Mouse (Mus musculus) layer of hippocampus, postnatal 14 days (tissue): ENCODE results near the gene Orm3. TPM values are rescaled to one million over a fixed set of nuclear protein-coding genes. Genes with fewer than 3 reads are reported as not detected.
A peak's percentile ranks its signal among the peaks of the same experiment; 100 is the strongest.

Experiments used
- DNase-seq, 2 experiments: peaks; one replicate each; pipeline ENCODE4 v3.0.0; 2021 to 2022; ENCODE audit warnings: low spot score in 2 of 2, mixed read lengths in 1 of 2
- total RNA-seq, 2 experiments: library from RNA; stranded (reverse); gene quantifications; 2 replicates each; pipeline ENCODE4 v1.2.3; 2021

Gene Orm3
- total RNA-seq, 2 experiments from 2014 or later: not detected

DNA sequence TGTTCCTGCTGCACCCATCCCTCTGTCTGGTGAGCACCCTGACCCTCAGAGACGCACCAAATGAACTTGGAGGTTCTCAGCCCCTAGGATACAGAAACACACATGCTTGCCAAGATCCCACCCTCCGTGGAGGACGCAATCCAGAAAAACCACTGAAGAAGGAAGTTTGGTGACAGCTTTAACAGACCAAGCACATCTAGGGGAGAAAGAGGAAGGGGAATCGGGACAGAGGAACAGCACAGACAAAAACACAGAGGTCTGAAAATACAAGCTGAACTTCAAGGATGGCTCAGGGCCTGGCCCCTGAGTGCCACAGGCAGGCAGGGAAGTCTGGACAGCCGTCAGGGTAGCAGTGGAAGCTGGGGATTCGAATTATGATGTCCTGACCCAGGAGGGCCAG, 45.7 kb downstream of the Orm3 start:
- no peak for DNase-seq

DNA sequence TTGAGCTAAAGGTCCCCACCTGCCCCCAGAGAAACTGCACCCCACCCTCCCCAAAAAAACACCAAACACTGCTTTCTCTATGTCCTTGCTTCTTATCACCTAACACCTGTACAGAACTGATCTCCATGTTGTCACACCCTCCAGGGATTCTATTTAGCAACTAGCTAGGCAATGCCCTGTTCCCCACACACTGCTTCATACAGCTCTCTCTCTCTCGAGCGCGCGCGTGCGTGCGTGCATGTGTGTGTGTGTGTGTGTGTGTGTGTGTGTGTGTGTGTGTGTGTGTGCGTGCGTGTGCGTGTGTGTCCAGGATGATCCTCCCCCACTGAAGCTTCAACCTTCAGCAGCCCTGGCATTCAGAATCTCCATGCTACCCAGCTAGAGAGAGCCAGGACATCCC, 46.1 kb downstream of the Orm3 start:
- no peak for DNase-seq

DNA sequence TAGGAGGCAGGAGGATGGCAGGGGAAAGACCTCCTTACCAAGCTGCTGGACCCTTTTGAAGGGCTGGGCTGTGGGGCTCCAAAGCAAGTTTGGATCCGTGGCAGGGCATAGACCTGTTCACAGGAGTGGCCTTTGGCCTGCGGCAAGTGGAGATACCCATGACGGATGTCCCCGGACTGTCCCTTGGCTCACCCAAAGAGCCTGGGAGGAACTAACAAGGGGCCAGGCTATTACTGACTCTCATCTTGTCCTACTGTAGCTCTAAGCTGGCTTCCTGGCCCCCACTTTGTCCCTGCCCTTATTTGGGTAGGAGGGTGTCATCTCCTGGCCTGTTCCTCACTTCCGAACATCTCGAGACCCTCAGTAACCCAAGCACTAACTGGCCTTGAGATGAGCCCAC, 46.6 kb downstream of the Orm3 start:
- DNase-seq: no peak

DNA sequence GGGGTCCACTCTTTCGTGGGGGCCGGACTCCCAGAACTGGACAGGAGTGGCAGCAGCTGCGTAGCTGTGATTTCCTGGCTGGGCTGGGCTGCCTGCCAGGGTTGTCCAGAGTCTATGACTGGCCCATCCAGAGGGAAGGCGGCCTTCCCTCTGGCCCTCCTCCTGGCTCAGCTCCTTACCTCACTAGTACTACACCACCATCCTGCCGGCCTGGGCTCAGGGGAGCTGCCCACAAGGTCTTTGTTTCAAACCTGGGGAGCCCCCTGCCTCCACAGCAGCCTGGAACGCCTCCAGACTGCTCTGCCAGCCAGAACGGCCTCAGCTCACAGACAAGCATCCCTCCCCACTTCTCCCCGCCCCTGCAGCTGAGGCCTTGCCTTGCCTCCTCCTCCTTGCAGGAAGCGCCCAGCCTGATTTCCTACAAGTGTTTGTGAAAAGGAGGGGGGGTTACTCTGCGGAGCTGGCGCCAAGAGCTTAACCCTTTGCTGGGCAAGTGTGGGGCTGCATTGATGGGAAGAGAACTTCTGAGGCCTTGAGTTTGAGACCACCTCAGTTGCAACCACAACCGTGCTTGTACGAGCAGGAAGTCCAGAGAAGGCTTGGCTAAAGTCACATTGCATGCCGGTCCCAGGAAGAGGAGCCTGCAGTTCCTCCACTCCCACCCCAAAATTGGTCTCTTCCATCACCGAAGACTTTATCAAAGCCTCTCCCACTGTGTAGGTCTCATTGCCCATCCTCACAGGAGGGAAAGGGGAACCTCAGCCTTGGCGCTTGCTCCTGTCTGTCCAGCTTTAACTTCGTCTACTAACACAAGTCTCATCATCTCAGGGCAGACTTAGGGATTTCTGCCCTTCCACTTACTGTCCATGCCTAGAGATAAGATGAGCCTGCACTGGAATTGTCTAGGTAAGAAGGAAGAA, 47.3 kb downstream of the Orm3 start, which contains the start of gene Akna:
Akna (minus strand) TSS at position 315 of the 920 bp plus-strand sequence.
- DNase-seq: peak; percentile 59 to 69

DNA sequence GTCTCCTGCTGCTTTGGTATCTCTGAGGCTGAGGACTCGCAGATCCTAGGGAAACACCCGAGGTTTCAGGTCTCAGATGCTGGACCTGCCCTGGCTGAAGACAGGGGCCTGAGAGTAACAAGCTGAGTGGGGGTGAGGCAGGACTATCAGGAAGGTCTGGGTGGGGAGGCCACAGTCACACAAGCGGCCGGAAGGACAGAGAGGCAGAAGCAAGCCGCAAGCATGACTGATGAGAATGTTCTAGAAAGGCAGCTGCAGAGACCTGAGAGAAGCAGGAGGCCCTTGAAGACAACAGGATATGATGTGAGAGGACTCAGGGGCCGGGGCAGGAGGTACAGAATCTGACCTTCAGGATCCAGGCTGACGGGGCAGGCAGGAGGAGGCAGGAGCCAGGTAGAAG, 48.2 kb downstream of the Orm3 start:
- no peak for DNase-seq

DNA sequence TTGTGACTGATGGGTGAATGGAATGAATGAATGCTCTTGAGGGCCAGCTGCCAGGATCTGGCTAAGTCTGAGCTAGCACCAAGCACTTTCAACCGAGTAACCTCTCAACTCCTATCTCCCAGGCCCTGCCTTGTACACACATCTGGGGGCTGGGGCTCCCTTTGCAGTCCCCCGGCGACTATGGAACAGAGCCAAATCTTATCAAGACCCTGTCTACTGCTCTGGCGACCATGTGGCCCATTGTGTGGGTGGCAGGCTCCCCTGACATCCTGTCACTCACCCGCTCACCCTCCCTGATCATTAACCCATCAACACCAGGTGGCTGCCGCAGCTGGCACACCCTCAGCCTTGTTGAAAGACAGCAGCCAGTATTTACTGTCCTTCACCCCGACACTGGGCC, 49.1 kb downstream of the Orm3 start:
- no peak for DNase-seq

DNA sequence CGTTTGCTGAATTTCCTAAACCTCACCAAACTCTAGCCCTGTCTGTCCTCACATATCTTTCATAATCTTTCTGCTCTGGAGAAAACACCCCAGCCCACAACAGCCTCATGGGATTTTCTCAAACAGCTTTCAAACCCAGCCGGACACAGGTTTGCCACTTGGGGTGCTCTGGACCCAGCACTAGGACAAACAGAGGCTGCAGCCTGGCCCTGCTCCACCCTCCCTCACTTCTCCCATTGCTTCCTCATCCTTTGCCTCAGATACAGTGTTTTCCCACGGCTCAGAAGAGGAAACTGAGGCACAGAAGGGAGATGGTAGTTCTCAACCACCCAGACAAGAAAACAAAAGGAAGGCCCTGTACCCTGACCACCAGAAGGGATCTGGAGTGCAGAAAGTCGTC, 49.7 kb downstream of the Orm3 start:
- DNase-seq: no peak

DNA sequence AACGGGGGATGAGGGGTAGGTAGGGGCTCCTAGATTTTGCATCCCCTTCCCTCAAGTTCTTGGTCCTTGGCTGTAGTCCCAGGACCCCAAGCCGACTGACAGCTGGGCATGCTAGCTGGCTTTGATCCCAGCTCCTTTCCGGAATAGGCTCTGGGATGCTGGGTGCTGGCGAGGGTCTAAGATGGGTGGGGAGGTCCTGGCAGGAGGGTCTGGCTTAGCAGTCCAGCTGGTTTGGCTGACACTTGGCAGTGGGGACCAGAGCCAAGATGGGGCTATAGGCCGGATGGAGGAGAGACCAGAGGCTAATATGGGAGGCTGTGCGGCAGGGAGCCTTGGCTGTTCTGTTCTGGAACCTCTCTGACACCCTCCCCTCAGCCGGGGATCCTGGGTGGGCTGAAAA, 52.3 kb downstream of the Orm3 start:
- DNase-seq: peak in 1 of 2 experiments; percentile 48

DNA sequence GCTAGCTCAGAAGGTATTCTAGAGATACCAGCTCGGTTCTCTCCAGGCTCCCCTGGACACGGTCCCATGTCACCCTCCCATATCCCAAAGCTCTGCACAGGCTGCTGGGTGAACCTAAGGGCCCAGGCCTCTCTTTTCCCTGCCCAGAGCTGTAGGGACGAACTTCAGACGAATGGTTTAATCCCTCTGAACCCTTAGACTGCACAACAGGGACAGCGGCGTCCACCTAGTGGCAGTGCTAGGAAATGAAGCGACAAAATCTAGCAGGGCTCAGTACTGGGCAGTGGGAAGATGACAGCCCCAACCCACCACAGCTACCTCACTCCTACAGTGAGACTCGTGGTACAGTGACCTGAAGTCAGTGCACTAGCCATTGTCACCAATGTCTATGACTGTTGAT, 52.7 kb downstream of the Orm3 start:
- peak; percentile 61 to 66 for DNase-seq

Other genes with a start within 250 kb of the Orm3 start
- not detected for gene Ambp, start 201.4 kb upstream of the Orm3 start, total RNA-seq
- gene Kif12, start 184.0 kb upstream of the Orm3 start, total RNA-seq: not detected
- gene Col27a1, start 142.2 kb upstream of the Orm3 start, total RNA-seq: 1 to 10 TPM; 3.1 to 3.8 TPM
- not detected for gene Orm1, start 11.6 kb upstream of the Orm3 start, total RNA-seq
- not detected for gene Orm2, start 6.3 kb downstream of the Orm3 start, total RNA-seq
- 1 to 10 TPM; 4.4 to 4.6 TPM for gene Akna, start 47.2 kb downstream of the Orm3 start, total RNA-seq
- 10 to 100 TPM; 24.9 to 26.6 TPM for gene Whrn, start 139.8 kb downstream of the Orm3 start, total RNA-seq
- gene Atp6v1g1, start 188.6 kb downstream of the Orm3 start, total RNA-seq: 100 to 1,000 TPM; 132 to 142 TPM
- 1 to 10 TPM; 6.9 to 8.8 TPM for gene Tmem268, start 202.6 kb downstream of the Orm3 start, total RNA-seq
- not detected for gene Gm11213, start 249.1 kb downstream of the Orm3 start, total RNA-seq